Mouse (Mus musculus) frontal cortex, adult 2 months (tissue): Measurements from ENCODE around the gene Frs3. TPM values are rescaled to one million over a fixed set of nuclear protein-coding genes. Genes with fewer than 3 reads are reported as not detected.

Source experiments
- polyA plus RNA-seq: library from polyadenylated mRNA; depleted of rRNA; stranded (reverse); fragments of >200 nt; gene quantifications from 2 replicates; pipeline ENCODE4 v1.2.3, GENCODE M21; 2012; rRNA removed

The Frs3 gene
- polyA plus RNA-seq, 1 experiment, result 39.1 TPM

Other genes starting within 250 kb of the Frs3 start
- gene Taf8, start 186.7 kb upstream of the Frs3 start, polyA plus RNA-seq, result 30.5 and 32.6 TPM in 2 replicates
- 34.4 and 36.0 TPM in 2 replicates for gene Ccnd3, start 184.0 kb upstream of the Frs3 start, polyA plus RNA-seq
- gene Bysl, start 77.5 kb upstream of the Frs3 start, polyA plus RNA-seq, result 18.0 TPM in 2 replicates
- gene Med20, start 77.4 kb upstream of the Frs3 start, polyA plus RNA-seq, result 33.2 and 34.6 TPM in 2 replicates
- gene Gm20517, start 77.4 kb upstream of the Frs3 start, polyA plus RNA-seq, result 3.5 and 3.7 TPM in 2 replicates
- 12.4 and 13.1 TPM in 2 replicates for gene Usp49, start 58.3 kb upstream of the Frs3 start, polyA plus RNA-seq
- gene Tomm6, start 644 bp upstream of the Frs3 start, polyA plus RNA-seq, result 143 and 168 TPM in 2 replicates
- 4.3 and 6.6 TPM in 2 replicates for gene Gm21981, start 5.4 kb downstream of the Frs3 start, polyA plus RNA-seq
- gene Prickle4, start 5.7 kb downstream of the Frs3 start, polyA plus RNA-seq, result 1.0 TPM in 1 of 2 replicates, not detected in the other
- gene Pgc, start 37.8 kb downstream of the Frs3 start, polyA plus RNA-seq, result not detected in 2 replicates
- gene Tfeb, start 48.0 kb downstream of the Frs3 start, polyA plus RNA-seq, result 9.5 and 9.9 TPM in 2 replicates
- gene Mdfi, start 145.7 kb downstream of the Frs3 start, polyA plus RNA-seq, result 3.8 and 4.6 TPM in 2 replicates
- 41.7 and 50.1 TPM in 2 replicates for gene Foxp4, start 235.6 kb downstream of the Frs3 start, polyA plus RNA-seq